Mouse (Mus musculus): ENCODE results near the gene Ltbr.

DNA sequence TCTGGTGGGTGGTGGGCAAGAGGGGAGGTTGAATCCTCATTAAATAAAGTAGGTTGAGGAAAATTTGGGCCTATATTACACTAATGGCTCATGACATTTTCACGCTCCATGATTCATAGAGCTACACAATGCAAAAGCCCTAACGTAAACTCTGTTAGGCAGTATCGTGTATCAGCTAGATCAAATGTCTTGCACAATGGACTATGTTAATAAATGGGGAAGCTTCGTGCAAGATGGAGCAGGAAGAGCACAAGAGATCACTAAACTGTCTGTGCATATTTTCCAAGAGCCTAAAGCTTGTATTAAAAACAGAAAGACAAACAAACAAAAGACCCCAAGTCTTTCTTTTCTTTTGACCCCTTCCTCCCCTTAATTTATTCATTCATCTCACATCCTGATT is 19.6 kb downstream of the Ltbr start:
- no peak for TF ChIP-seq POLR2A (IDR thresholded peaks at IDR 0.05; ENCODE audit: extremely low read depth, insufficient read depth, low read length)
- TF ChIP-seq CTCF (IDR thresholded peaks at IDR 0.05; ENCODE audit: extremely low read depth, insufficient read depth, low read length), result no peak

Measured in cortical plate, adult 2 months (tissue).